Mouse (Mus musculus): ENCODE results near the gene Cdk13. TPM values are rescaled to one million over a fixed set of nuclear protein-coding genes. Genes with fewer than 3 reads are reported as not detected.

The Cdk13 gene
- polyA plus RNA-seq, 1 experiment from 2014 or later: 20.9 TPM

DNA sequence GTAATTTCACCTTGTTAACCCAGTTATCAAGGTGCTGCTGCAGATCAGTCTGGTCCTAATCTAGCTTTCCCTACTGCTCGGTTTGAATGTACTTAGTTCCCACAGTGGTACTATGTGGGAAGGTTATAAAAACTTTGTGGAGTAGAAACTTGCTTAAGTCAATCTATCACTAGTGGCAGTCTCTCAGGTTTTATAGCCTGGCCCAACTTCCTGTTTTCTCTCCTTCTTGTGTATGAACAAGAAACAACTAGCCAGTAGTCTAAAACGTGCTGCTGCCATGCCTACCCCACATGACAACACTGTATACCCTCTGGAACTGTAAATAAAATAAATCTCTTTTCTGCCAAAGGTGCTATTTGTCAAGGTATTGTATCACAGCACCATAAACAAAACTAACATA lies 25.0 kb downstream of the Cdk13 start:
- Histone ChIP-seq H3K4me3 (ENCODE audit: low read depth, low read length) (no peak overlapping the region), H3K27me3 (replicated peaks; ENCODE audit: control insufficient read depth, insufficient read depth, low read length) (no peaks in the 10 kb centered on the region), H3K36me3 (ENCODE audit: control insufficient read depth, insufficient read depth, low read length) (no peaks in the 10 kb centered on the region), H3K9me3 (ENCODE audit: control insufficient read depth, low read length) (no peaks in the 10 kb centered on the region), H3K9ac (ENCODE audit: low read length) (no peak overlapping the region), H3K4me2 (ENCODE audit: low read length) (no peak overlapping the region), H3K4me1 (replicated peaks; ENCODE audit: control insufficient read depth, insufficient read depth, low read length) (no peaks in the 10 kb centered on the region), H3K27ac (ENCODE audit: low read depth) (no peak overlapping the region)
- ATAC-seq (replicated peaks; ENCODE audit: low FRiP score, low TSS enrichment, low read depth): no peak
- 62% methylated on average over 2 of the region's 2 CpGs for WGBS
- DNase-seq (ENCODE audit: low spot score): no peak

DNA sequence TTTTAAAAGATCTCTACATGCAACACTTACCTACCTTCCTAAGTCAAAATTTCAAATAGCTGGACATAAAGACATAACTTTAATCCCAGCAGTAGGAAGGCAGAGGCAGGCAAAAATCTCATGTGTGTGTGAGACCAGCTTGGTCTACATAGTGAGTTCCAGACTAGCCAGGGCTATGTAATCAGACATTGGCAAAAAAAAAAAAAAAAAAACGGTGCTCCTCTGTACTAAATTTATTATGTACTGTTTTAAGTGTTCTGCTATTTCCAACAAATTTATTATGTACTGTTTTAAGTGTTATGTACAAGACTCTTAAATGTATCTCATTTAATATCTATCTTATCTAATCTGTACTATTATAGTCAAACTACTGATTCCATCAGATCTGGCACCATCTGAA lies 28.6 kb downstream of the Cdk13 start:
- Histone ChIP-seq H3K27me3 (replicated peaks; ENCODE audit: control insufficient read depth, insufficient read depth, low read length) (no peaks in the 10 kb centered on the region), H3K4me3 (ENCODE audit: low read depth, low read length) (no peak overlapping the region), H3K9me3 (ENCODE audit: control insufficient read depth, low read length) (no peaks in the 10 kb centered on the region), H3K9ac (ENCODE audit: low read length) (no peak overlapping the region), H3K27ac (ENCODE audit: low read depth) (no peak overlapping the region), H3K36me3 (ENCODE audit: control insufficient read depth, insufficient read depth, low read length) (peaks cover 11% of the 10 kb centered on the region), H3K4me2 (ENCODE audit: low read length) (no peak overlapping the region), H3K4me1 (replicated peaks; ENCODE audit: control insufficient read depth, insufficient read depth, low read length) (no peaks in the 10 kb centered on the region)
- ATAC-seq (replicated peaks; ENCODE audit: low FRiP score, low TSS enrichment, low read depth) (no peak), DNase-seq (ENCODE audit: low spot score) (no peak)
- WGBS: 68% methylated on average over 1 of the region's 1 CpGs

DNA sequence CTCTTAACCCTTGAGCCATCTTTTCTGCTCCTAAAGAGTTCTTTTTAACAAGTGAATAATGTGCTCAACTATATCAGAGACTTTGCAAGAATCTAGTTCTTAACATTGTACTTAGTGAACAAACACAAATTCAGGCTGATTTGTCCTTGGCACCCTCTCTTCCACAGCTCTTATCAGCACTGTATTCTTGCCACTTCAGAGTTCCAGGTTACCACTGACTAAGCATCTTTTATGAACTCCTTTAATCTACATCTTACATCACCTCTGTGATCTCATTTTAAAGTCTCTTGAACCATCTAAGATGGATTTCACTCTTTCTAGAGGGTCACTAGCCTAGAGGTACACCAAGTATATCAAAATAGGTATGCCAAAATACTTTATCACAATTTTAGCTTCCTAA lies 29.5 kb downstream of the Cdk13 start:
- no peaks in the 10 kb centered on the region for H3K9me3 ChIP-seq (ENCODE audit: control insufficient read depth, low read length)
- no peak overlapping the region for H3K4me3 ChIP-seq (ENCODE audit: low read depth, low read length)
- no peak overlapping the region for H3K4me2 ChIP-seq (ENCODE audit: low read length)
- DNase-seq (ENCODE audit: low spot score) (no peak), ATAC-seq (replicated peaks; ENCODE audit: low FRiP score, low TSS enrichment, low read depth) (no peak)
- no peak overlapping the region for H3K27ac ChIP-seq (ENCODE audit: low read depth)
- H3K9ac ChIP-seq (ENCODE audit: low read length): no peak overlapping the region
- no peaks in the 10 kb centered on the region for H3K4me1 ChIP-seq (replicated peaks; ENCODE audit: control insufficient read depth, insufficient read depth, low read length)
- H3K27me3 ChIP-seq (replicated peaks; ENCODE audit: control insufficient read depth, insufficient read depth, low read length): no peaks in the 10 kb centered on the region
- peaks cover 15% of the 10 kb centered on the region for H3K36me3 ChIP-seq (ENCODE audit: control insufficient read depth, insufficient read depth, low read length)

DNA sequence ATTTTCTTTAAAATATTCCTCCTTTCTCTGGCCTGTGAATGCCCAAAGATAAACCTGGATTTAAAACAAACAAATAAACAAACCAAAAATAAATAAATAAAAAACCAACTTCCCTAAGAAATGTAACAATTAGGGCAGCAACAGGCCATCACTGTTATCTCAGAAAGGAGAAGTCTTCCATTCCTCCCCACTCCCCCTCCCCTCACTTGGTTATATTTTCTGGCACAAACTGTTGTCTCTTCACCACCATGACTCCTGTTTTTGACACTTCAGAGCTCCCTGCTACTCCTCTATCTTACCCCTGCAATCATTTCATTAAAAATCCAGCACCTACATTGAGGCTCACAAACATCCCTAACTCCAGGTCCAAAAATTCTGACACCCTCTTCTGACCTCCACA lies 31.8 kb downstream of the Cdk13 start:
- Histone ChIP-seq H3K27ac (ENCODE audit: low read depth) (no peak overlapping the region), H3K9ac (ENCODE audit: low read length) (no peak overlapping the region), H3K9me3 (ENCODE audit: control insufficient read depth, low read length) (no peaks in the 10 kb centered on the region), H3K4me2 (ENCODE audit: low read length) (no peak overlapping the region), H3K27me3 (replicated peaks; ENCODE audit: control insufficient read depth, insufficient read depth, low read length) (no peaks in the 10 kb centered on the region), H3K4me3 (ENCODE audit: low read depth, low read length) (no peak overlapping the region), H3K4me1 (replicated peaks; ENCODE audit: control insufficient read depth, insufficient read depth, low read length) (no peaks in the 10 kb centered on the region), H3K36me3 (ENCODE audit: control insufficient read depth, insufficient read depth, low read length) (peaks cover 15% of the 10 kb centered on the region)
- ATAC-seq (replicated peaks; ENCODE audit: low FRiP score, low TSS enrichment, low read depth) (no peak), DNase-seq (ENCODE audit: low spot score) (no peak)

DNA sequence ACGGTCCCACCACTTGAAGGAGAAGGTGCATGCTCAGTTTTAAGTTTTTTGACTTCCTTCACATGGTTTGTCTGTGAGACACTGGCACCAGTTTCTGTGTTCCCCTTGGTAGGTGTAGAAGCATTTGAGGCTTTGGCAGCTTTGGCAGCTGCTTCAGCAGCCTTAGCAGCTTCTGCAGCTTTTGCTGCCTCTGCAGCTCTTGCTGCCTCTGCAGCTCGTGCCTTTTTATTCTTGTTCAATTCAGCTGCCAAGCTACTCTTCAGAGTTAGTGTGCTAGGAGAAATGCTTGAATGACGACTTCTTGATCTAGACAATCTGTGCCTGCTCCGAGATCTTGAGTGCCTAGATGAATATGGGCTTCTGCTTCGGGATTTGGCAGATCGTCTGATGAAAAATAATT lies 32.3 kb downstream of the Cdk13 start:
- peaks cover 15% of the 10 kb centered on the region for H3K36me3 ChIP-seq (ENCODE audit: control insufficient read depth, insufficient read depth, low read length)
- H3K4me2 ChIP-seq (ENCODE audit: low read length): no peak overlapping the region
- H3K4me1 ChIP-seq (replicated peaks; ENCODE audit: control insufficient read depth, insufficient read depth, low read length): no peaks in the 10 kb centered on the region
- ATAC-seq (replicated peaks; ENCODE audit: low FRiP score, low TSS enrichment, low read depth) (no peak), DNase-seq (ENCODE audit: low spot score) (no peak)
- H3K4me3 ChIP-seq (ENCODE audit: low read depth, low read length): no peak overlapping the region
- H3K27ac ChIP-seq (ENCODE audit: low read depth): no peak overlapping the region
- no peaks in the 10 kb centered on the region for H3K9me3 ChIP-seq (ENCODE audit: control insufficient read depth, low read length)
- no peaks in the 10 kb centered on the region for H3K27me3 ChIP-seq (replicated peaks; ENCODE audit: control insufficient read depth, insufficient read depth, low read length)
- 84% methylated on average over 6 of the region's 6 CpGs for WGBS
- no peak overlapping the region for H3K9ac ChIP-seq (ENCODE audit: low read length)

DNA sequence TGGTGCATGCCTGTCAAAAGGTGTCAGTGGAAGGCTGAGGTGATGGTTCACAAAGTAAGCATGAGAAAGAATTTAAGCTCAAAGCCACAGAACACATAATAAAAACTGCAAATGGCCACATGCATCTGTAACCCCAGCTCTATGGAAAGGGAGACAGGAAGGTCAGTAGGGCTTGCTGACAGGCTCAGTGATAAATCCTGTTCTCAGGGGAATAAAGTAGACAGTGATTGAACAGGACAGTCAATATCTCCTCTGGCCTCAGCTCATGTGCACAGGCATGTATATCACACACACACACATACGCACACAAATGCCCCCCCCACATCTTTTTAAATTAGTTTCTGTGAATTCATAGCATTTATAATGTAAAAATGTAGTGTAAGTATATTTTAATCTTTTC lies 42.5 kb downstream of the Cdk13 start:
- H3K9me3 ChIP-seq (ENCODE audit: control insufficient read depth, low read length): no peaks in the 10 kb centered on the region
- 96% methylated on average over 1 of the region's 1 CpGs for WGBS
- ATAC-seq (replicated peaks; ENCODE audit: low FRiP score, low TSS enrichment, low read depth) (no peak), DNase-seq (ENCODE audit: low spot score) (no peak)
- peaks cover 23% of the 10 kb centered on the region for H3K36me3 ChIP-seq (ENCODE audit: control insufficient read depth, insufficient read depth, low read length)
- no peak overlapping the region for H3K9ac ChIP-seq (ENCODE audit: low read length)
- H3K4me3 ChIP-seq (ENCODE audit: low read depth, low read length): no peak overlapping the region
- no peak overlapping the region for H3K27ac ChIP-seq (ENCODE audit: low read depth)
- H3K4me2 ChIP-seq (ENCODE audit: low read length): no peak overlapping the region
- no peaks in the 10 kb centered on the region for H3K27me3 ChIP-seq (replicated peaks; ENCODE audit: control insufficient read depth, insufficient read depth, low read length)
- no peaks in the 10 kb centered on the region for H3K4me1 ChIP-seq (replicated peaks; ENCODE audit: control insufficient read depth, insufficient read depth, low read length)

DNA sequence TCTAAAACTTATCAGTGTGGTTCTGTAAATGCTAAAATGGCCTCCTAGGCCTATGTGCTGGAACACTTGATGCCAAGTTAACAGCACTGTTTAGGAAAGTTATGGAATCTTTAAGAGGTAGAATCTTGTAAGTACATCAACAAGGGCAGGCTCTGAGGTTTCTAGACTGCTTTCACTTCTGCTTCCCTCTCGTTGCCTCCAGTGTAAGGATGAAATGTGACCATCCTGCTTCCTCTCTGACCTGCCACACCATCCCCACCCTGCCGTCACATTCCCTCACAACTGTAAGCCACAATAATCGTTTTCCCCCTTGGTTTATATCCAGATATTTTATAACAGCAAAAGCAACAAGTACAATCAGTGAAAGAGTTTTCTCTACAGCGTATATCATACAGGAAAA lies 49.9 kb downstream of the Cdk13 start:
- H3K9ac ChIP-seq (ENCODE audit: low read length): no peak overlapping the region

DNA sequence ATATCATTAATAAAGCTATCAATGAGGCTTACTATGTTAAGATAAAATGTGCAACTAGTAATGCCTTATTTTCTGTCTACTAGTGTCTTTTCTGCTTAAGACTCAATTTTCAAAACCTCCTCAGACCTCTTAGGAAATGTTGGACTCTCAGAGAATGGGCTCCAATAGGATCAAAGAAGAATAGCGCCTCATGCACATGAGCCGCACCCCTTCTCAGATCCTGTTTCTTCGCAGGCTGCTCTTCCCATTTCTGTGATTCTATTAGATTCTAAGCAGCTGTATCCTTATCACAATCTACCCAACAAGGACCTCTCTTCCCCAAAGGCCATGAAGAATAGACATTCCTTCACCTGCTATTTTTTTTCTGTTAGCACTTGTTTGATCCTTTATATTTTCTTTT lies 76.1 kb downstream of the Cdk13 start:
- no peak overlapping the region for H3K4me3 ChIP-seq (ENCODE audit: low read depth, low read length)
- ATAC-seq (replicated peaks; ENCODE audit: low FRiP score, low TSS enrichment, low read depth): no peak
- H3K4me2 ChIP-seq (ENCODE audit: low read length): no peak overlapping the region
- DNase-seq (ENCODE audit: low spot score): no peak
- no peak overlapping the region for H3K27ac ChIP-seq (ENCODE audit: low read depth)
- H3K9ac ChIP-seq (ENCODE audit: low read length): no peak overlapping the region
- H3K27me3 ChIP-seq (replicated peaks; ENCODE audit: control insufficient read depth, insufficient read depth, low read length): no peaks in the 10 kb centered on the region
- H3K4me1 ChIP-seq (replicated peaks; ENCODE audit: control insufficient read depth, insufficient read depth, low read length): no peaks in the 10 kb centered on the region
- 94% methylated on average over 3 of the region's 3 CpGs for WGBS
- peaks cover 20% of the 10 kb centered on the region for H3K36me3 ChIP-seq (ENCODE audit: control insufficient read depth, insufficient read depth, low read length)
- H3K9me3 ChIP-seq (ENCODE audit: control insufficient read depth, low read length): no peaks in the 10 kb centered on the region

More for the DNA sequence above, 49.9 kb downstream of the Cdk13 start:
- peaks cover 9% of the 10 kb centered on the region for H3K36me3 ChIP-seq (ENCODE audit: control insufficient read depth, insufficient read depth, low read length)
- H3K4me3 ChIP-seq (ENCODE audit: low read depth, low read length): no peak overlapping the region
- 79% methylated on average over 4 of the region's 4 CpGs for WGBS
- no peak overlapping the region for H3K27ac ChIP-seq (ENCODE audit: low read depth)
- H3K9me3 ChIP-seq (ENCODE audit: control insufficient read depth, low read length): no peaks in the 10 kb centered on the region
- no peak overlapping the region for H3K4me2 ChIP-seq (ENCODE audit: low read length)
- DNase-seq (ENCODE audit: low spot score) (no peak), ATAC-seq (replicated peaks; ENCODE audit: low FRiP score, low TSS enrichment, low read depth) (no peak)
- no peaks in the 10 kb centered on the region for H3K4me1 ChIP-seq (replicated peaks; ENCODE audit: control insufficient read depth, insufficient read depth, low read length)
- no peaks in the 10 kb centered on the region for H3K27me3 ChIP-seq (replicated peaks; ENCODE audit: control insufficient read depth, insufficient read depth, low read length)

DNA sequence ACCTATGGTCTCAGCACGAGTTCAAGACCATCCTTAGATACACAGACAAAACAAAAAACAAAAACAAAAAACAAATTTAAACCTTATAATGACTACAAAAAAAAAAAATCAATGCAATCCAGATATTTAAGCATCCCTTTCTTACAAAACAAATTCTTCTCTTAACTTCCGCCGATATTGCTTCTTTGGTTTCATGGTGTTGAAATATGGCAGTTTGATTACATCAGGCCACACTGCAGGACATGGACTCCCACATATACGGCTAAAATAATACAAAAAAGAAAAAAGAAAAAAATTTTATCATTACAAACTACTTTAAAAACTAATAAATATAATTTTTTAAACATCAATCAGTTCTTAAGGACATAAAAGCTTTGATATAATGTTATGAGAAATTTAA lies 77.0 kb downstream of the Cdk13 start:
- H3K4me2 ChIP-seq (ENCODE audit: low read length): no peak overlapping the region
- ATAC-seq (replicated peaks; ENCODE audit: low FRiP score, low TSS enrichment, low read depth) (no peak), DNase-seq (ENCODE audit: low spot score) (no peak)
- 91% methylated on average over 4 of the region's 4 CpGs for WGBS
- H3K27me3 ChIP-seq (replicated peaks; ENCODE audit: control insufficient read depth, insufficient read depth, low read length): no peaks in the 10 kb centered on the region
- no peaks in the 10 kb centered on the region for H3K9me3 ChIP-seq (ENCODE audit: control insufficient read depth, low read length)
- H3K4me1 ChIP-seq (replicated peaks; ENCODE audit: control insufficient read depth, insufficient read depth, low read length): no peaks in the 10 kb centered on the region
- peaks cover 23% of the 10 kb centered on the region for H3K36me3 ChIP-seq (ENCODE audit: control insufficient read depth, insufficient read depth, low read length)
- no peak overlapping the region for H3K27ac ChIP-seq (ENCODE audit: low read depth)
- H3K9ac ChIP-seq (ENCODE audit: low read length): no peak overlapping the region
- H3K4me3 ChIP-seq (ENCODE audit: low read depth, low read length): no peak overlapping the region
